10 mouse cellular contexts compared by ENCODE assay signal in genomic region chr2:156310945-156311344, GRCm38 (mm10). TPM values are rescaled to one million over a fixed set of nuclear protein-coding genes. Genes with fewer than 3 reads are reported as not detected.
DNase-seq lines count a peak whose midpoint lies in the region; ATAC-seq and TF ChIP-seq lines count a peak whose summit lies in the region.
"Had no signal": no experiment of that assay in that cellular context is flagged by ENCODE, and none has a peak within 500 bp of the region (broad histone marks: within the 10 kb centered on the region; RNA-seq: fewer than 3 reads in every experiment).

No protein-coding gene starts in this region.

- WGBS in lung, postnatal 0 days = 92% methylated on average over 5 of the region's 5 CpGs
- 73% methylated on average over 5 of the region's 5 CpGs for WGBS in liver, embryonic 14.5 days (ENCODE audit: insufficient replicate concordance)
- WGBS in stomach, embryonic 16.5 days = 90% methylated on average over 5 of the region's 5 CpGs

- no peak for ATAC-seq in lung, postnatal 0 days
- no peak for ATAC-seq in liver, embryonic 14.5 days (ENCODE audit: insufficient read depth)
- no peak for ATAC-seq in stomach, embryonic 16.5 days (ENCODE audit: insufficient read depth, low FRiP score)

- H3K27ac ChIP-seq in gastrocnemius, adult 2 months = peak overlapping the region; percentile 91; the same call in 1 of the 2 replicates
- 0 out of 2 replicates have a peak overlapping the region, but pooled peaks have one; percentile 99 for H3K27ac ChIP-seq in lung, postnatal 0 days (ENCODE audit: low read length)
- no peak overlapping the region for H3K27ac ChIP-seq in liver, embryonic 14.5 days
- H3K27ac ChIP-seq in stomach, embryonic 16.5 days (ENCODE audit: low read length) = 0 out of 2 replicates have a peak overlapping the region, but pooled peaks have one; percentile 99

- no peaks in the 10 kb centered on the region for H3K36me3 ChIP-seq in lung, postnatal 0 days (ENCODE audit: insufficient read depth, low read length)
- H3K36me3 ChIP-seq in liver, embryonic 14.5 days (replicated peaks; ENCODE audit: control insufficient read depth, insufficient read depth, low read depth) = no peaks in the 10 kb centered on the region
- H3K36me3 ChIP-seq in stomach, embryonic 16.5 days (ENCODE audit: control insufficient read depth, insufficient read depth, low read length) = no peaks in the 10 kb centered on the region

- intact Hi-C loops in gastrocnemius, adult 2 months (cut with DNase I) = loop anchor here (5.0 kb wide), 1 partner anchor 81 kb away; no protein-coding TSS in a partner anchor

- no peak for TF ChIP-seq EP300 in lung, postnatal 0 days (IDR thresholded peaks at IDR 0.05)
- TF ChIP-seq EP300 in liver, embryonic 14.5 days (IDR thresholded peaks at IDR 0.05; ENCODE audit: low read depth) = no peak

- no peak for TF ChIP-seq CTCF in gastrocnemius, adult 2 months (IDR thresholded peaks at IDR 0.05)
- TF ChIP-seq CTCF in lung, postnatal 0 days (IDR thresholded peaks at IDR 0.05) = no peak
- TF ChIP-seq CTCF in liver, embryonic 14.5 days (IDR thresholded peaks at IDR 0.05; ENCODE audit: low read depth) = no peak

- no peaks in the 10 kb centered on the region for H3K27me3 ChIP-seq in lung, postnatal 0 days (replicated peaks; ENCODE audit: insufficient read depth, low read length)
- H3K27me3 ChIP-seq in liver, embryonic 14.5 days (ENCODE audit: control insufficient read depth, insufficient read depth, low read length) = no peaks in the 10 kb centered on the region
- H3K27me3 ChIP-seq in stomach, embryonic 16.5 days (ENCODE audit: control insufficient read depth, insufficient read depth, low read length) = no peaks in the 10 kb centered on the region

- no peak overlapping the region for H3K9ac ChIP-seq in lung, postnatal 0 days (replicated peaks; ENCODE audit: low read depth)
- H3K9ac ChIP-seq in liver, embryonic 14.5 days (replicated peaks) = no peak overlapping the region; the same call in 1 of the 2 replicates
- no peak overlapping the region for H3K9ac ChIP-seq in stomach, embryonic 16.5 days (ENCODE audit: low read length)

- no peak overlapping the region for H3K4me2 ChIP-seq in lung, postnatal 0 days (replicated peaks; ENCODE audit: low read depth, low read length)
- H3K4me2 ChIP-seq in liver, embryonic 14.5 days (ENCODE audit: low read depth) = peak overlapping the region; percentile 66
- H3K4me2 ChIP-seq in stomach, embryonic 16.5 days (ENCODE audit: low read depth, low read length) = peak overlapping the region; percentile 82; the same call in 1 of the 2 replicates

- no peak for DNase-seq in gastrocnemius, adult 2 months
- no peak for DNase-seq in gastrocnemius, adult 8-10 months (ENCODE audit: low spot score in 2 of 2)
- DNase-seq in lung, postnatal 0 days (ENCODE audit: low spot score) = no peak
- no peak for DNase-seq in lung, postnatal 4 days
- no peak for DNase-seq in liver, embryonic 14.5 days (ENCODE audit: low read depth in 3 of 3, low spot score in 3 of 3)
- no peak for DNase-seq in cerebellum, adult 9-10 months
- DNase-seq in layer of hippocampus, postnatal 36 days = no peak
- DNase-seq: cerebellum, postnatal 14 days; thymus, adult 18-20 months had no signal

- no peak overlapping the region; the same call in 1 of the 2 replicates for H3K4me3 ChIP-seq in gastrocnemius, adult 2 months
- no peak overlapping the region for H3K4me3 ChIP-seq in lung, postnatal 0 days (ENCODE audit: low read depth, low read length)
- peak overlapping the region in 1 of 2 experiments; percentile 84; a peak in 1 of 4 replicates for H3K4me3 ChIP-seq in liver, embryonic 14.5 days (ENCODE audit: insufficient read depth in 1 of 2, low read depth in 2 of 2, low read length in 2 of 2)
- no peak overlapping the region for H3K4me3 ChIP-seq in stomach, embryonic 16.5 days (replicated peaks; ENCODE audit: low read length)

- 0 out of 2 replicates have a peak, but pooled peaks cover 3% of the 10 kb centered on the region for H3K4me1 ChIP-seq in lung, postnatal 0 days (ENCODE audit: insufficient read depth, low read depth, low read length)
- peaks cover 5 to 7% of the 10 kb centered on the region in 2 experiments for H3K4me1 ChIP-seq in liver, embryonic 14.5 days (replicated peaks; ENCODE audit: control insufficient read depth in 2 of 2, insufficient read depth in 2 of 2, low read length in 1 of 2)
- peaks cover 9% of the 10 kb centered on the region for H3K4me1 ChIP-seq in stomach, embryonic 16.5 days (ENCODE audit: control insufficient read depth, insufficient read depth, low read length)

- no peaks in the 10 kb centered on the region for H3K9me3 ChIP-seq in lung, postnatal 0 days (ENCODE audit: low read length)
- H3K9me3 ChIP-seq in liver, embryonic 14.5 days (ENCODE audit: control insufficient read depth, low read length) = no peaks in the 10 kb centered on the region
- H3K9me3 ChIP-seq in stomach, embryonic 16.5 days (replicated peaks; ENCODE audit: control insufficient read depth, low read length) = peaks cover 2% of the 10 kb centered on the region; the same call in 1 of the 2 replicates

RNA-seq across cellular contexts. Expression of gene Cnbd2, which starts 1.2 kb away (rescaled TPM):
- under 1 TPM; 0.86 to 0.92 TPM for total RNA-seq in gastrocnemius, adult 2 months (2021)
- total RNA-seq in gastrocnemius, adult 8-10 months (2022) = 1 to 10 TPM in 1 of 4 experiments, under 1 TPM in 3; 0.74 to 1.0 (median 0.85) TPM
- 6.8 and 7.0 TPM in 2 replicates for polyA plus RNA-seq in lung, postnatal 0 days (2015; fragmentation: Nextera tagmentation; extraction: Ambion mirVana)
- 0.28 and 0.51 TPM in 2 replicates for polyA plus RNA-seq in liver, embryonic 14.5 days (2012; rRNA removed)
- polyA plus RNA-seq in liver, embryonic 14.5 days (2014; fragmentation: Nextera tagmentation; extraction: Ambion mirVana) = 1.5 and 1.9 TPM in 2 replicates
- 2.4 and 3.3 TPM in 2 replicates for polyA plus RNA-seq in stomach, embryonic 16.5 days (2015; fragmentation: Nextera tagmentation; extraction: Ambion mirVana)
- total RNA-seq in layer of hippocampus, postnatal 36 days (2021) = 1 to 10 TPM; 3.9 to 5.7 TPM

RNA-seq across cellular contexts. Expression of gene Scand1, which starts 1.6 kb away (rescaled TPM):
- total RNA-seq in gastrocnemius, adult 2 months (2021) = 10 to 100 TPM; 61.0 to 61.2 TPM
- total RNA-seq in gastrocnemius, adult 8-10 months (2022) = 10 to 100 TPM; 50.0 to 68.3 (median 62.9) TPM
- 119 TPM in 2 replicates for polyA plus RNA-seq in lung, postnatal 0 days (2015; fragmentation: Nextera tagmentation; extraction: Ambion mirVana)
- 36.1 and 46.7 TPM in 2 replicates for polyA plus RNA-seq in liver, embryonic 14.5 days (2012; rRNA removed)
- 28.1 and 32.9 TPM in 2 replicates for polyA plus RNA-seq in liver, embryonic 14.5 days (2014; fragmentation: Nextera tagmentation; extraction: Ambion mirVana)
- polyA plus RNA-seq in stomach, embryonic 16.5 days (2015; fragmentation: Nextera tagmentation; extraction: Ambion mirVana) = 27.2 and 31.3 TPM in 2 replicates
- 10 to 100 TPM; 89.5 to 94.7 TPM for total RNA-seq in layer of hippocampus, postnatal 36 days (2021)
